Mouse (Mus musculus) ES-Bruce4 (cell line): Measurements from ENCODE around the gene Eif1ad. TPM values are rescaled to one million over a fixed set of nuclear protein-coding genes. Genes with fewer than 3 reads are reported as not detected.

Source experiments
- H3K27ac ChIP-seq: 2 replicates; pipeline ENCODE4 v1.5.1; 2012; ENCODE audit warnings: low read length, inconsistent platforms; ENCODE audit not compliant: insufficient read depth
- H3K27me3 ChIP-seq: 2 replicates; pipeline ENCODE4 v1.6.1; 2012; ENCODE audit warnings: mild to moderate bottlenecking, low read length, inconsistent platforms; ENCODE audit not compliant: control insufficient read depth, poor library complexity, insufficient read depth, severe bottlenecking
- H3K36me3 ChIP-seq: 2 replicates; pipeline ENCODE4 v1.6.1; 2012; ENCODE audit warnings: inconsistent platforms, mild to moderate bottlenecking, low read length, moderate library complexity; ENCODE audit not compliant: control insufficient read depth, poor library complexity, insufficient read depth, severe bottlenecking
- H3K4me1 ChIP-seq: one replicate; pipeline ENCODE4 v1.8.1; 2011; ENCODE audit warnings: low read length; ENCODE audit not compliant: control insufficient read depth, insufficient read depth
- H3K4me3 ChIP-seq: 2 replicates; pipeline ENCODE4 v1.5.1; 2011; ENCODE audit warnings: low read depth, mild to moderate bottlenecking, low read length
- H3K9ac ChIP-seq: 2 replicates; pipeline ENCODE4 v1.6.1; 2012; ENCODE audit warnings: low read depth, mild to moderate bottlenecking, inconsistent platforms; ENCODE audit not compliant: poor library complexity, severe bottlenecking
- H3K9me3 ChIP-seq: replicated peaks from 2 replicates; pipeline ENCODE4 v1.6.1; 2012; ENCODE audit warnings: mild to moderate bottlenecking, low read length, inconsistent platforms; ENCODE audit not compliant: control insufficient read depth, poor library complexity, insufficient read depth, severe bottlenecking
- CTCF ChIP-seq: IDR thresholded peaks from one replicate; pipeline ENCODE4 v1.8.1; 2011; ENCODE audit warnings: low read depth, low read length
- EP300 ChIP-seq: IDR thresholded peaks from 2 replicates; pipeline ENCODE4 v1.6.1; 2011; ENCODE audit warnings: low read depth, low read length; ENCODE audit not compliant: insufficient read depth
- POLR2A ChIP-seq: IDR thresholded peaks from one replicate; pipeline ENCODE4 v1.8.1; 2011; ENCODE audit warnings: low read length; ENCODE audit not compliant: insufficient read depth
- polyA plus RNA-seq: library from polyadenylated mRNA; stranded (reverse); fragments of >200 nt; gene quantifications from 2 replicates; pipeline ENCODE4 v1.2.4, GENCODE M21; 2011; ENCODE audit warnings: low read depth; ENCODE audit not compliant: missing spikeins, insufficient read depth, insufficient read length

Gene Eif1ad
- 33.1 and 36.6 TPM in 2 replicates for polyA plus RNA-seq

DNA sequence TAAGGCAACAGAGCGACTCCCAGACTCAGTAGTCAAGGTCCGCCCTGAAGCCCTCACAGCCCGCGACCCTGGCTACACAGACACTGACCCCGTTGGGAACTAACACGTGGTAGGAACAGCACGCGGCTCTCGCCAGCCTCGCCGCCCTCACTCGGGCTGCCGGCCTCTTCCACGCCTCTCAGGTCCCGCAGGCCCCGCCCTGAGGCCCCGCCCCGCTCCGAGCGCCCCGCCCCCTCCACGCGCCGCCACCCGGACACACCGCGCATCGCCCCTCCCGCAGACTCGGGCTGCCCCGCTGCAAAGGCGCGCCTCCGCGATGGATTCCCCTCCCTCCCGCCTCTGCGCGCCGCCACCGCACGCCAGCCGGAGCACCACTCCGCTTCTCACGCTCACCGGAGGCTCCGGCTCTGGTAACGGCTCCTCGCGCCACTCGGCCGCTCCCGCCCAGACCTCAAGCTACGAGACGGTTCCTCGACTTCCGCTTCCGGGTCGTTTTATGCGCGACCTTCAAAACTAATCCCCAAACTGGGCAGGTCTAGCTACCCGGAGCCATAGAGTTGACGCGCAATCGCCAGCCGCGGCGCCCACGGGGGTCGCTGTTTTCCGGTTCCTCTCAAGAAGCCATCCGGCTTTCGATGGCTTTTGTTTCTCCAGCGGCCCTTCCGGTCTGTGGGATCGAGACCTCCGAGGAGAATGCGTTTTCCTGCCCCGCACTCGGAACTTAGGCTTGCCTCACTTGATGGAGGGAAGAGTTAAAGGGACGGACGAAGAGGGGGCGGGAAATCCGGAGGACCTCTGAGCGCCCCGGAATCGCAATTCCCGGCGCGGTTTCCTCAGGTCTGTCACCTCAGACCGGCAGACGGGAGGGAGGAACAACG is at the start of gene Eif1ad:
Gene Eif1ad (plus strand): TSS at position 567 of the 878 bp plus-strand sequence.
- Histone ChIP-seq H3K27ac (peak within 1 kb of the TSS; percentile 83), H3K4me3 (peak within 1 kb of the TSS; percentile 97), H3K9me3 (no peaks in the 10 kb centered on the region), H3K9ac (peak within 1 kb of the TSS; percentile 75), H3K4me1 (peaks cover 5% of the 10 kb centered on the region), H3K27me3 (no peaks in the 10 kb centered on the region), H3K36me3 (peaks cover 31% of the 10 kb centered on the region)
- no peak for TF ChIP-seq CTCF
- TF ChIP-seq POLR2A, result peak; percentile 15
- TF ChIP-seq EP300, result no peak

DNA sequence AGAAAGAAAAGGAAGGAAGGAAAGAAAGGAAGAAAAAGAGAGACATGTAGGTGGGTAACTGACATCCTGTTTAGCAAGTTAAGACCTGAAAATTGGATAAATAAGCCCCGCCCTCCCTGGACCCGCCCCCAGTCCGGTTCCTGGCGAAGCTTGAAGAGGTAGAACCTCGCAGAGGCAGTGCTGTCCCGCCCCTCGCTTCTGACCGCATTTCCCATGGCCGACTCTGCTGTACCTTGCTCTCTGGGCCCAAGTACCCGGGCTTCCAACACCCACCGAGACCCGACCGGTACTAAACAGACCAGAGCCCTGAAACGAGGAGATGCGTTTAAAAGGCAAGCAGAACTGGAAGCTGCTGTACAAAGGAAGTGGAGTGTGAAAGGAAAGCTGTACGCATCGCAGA is 42.7 kb upstream of the Eif1ad start:
- Histone ChIP-seq H3K9me3 (peaks cover 4% of the 10 kb centered on the region), H3K36me3 (no peaks in the 10 kb centered on the region), H3K27me3 (no peaks in the 10 kb centered on the region), H3K27ac (no peak overlapping the region), H3K4me3 (no peak overlapping the region), H3K4me1 (no peaks in the 10 kb centered on the region), H3K9ac (no peak overlapping the region)
- no peak for TF ChIP-seq POLR2A
- TF ChIP-seq CTCF, result no peak
- no peak for TF ChIP-seq EP300

DNA sequence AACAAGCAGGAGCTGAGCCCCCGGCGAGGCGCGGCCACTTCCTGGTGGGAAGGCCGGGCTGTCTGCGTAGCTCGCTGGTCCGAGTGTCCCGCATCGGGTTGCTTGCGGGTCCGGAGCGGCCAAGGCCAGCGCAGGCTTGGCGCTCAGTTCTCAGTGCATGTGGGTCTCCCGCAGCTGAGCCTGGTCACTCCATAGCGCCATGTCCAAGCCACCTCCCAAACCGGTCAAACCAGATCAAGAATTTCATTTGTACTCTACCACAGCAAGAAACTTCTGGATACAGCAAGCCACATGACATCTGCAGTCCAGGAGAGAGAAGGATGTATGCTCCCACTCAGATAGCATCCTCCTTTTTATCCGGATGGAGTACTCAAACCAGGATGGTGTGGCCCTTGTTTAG is 38.6 kb upstream of the Eif1ad start:
- TF ChIP-seq POLR2A, result no peak
- no peak for TF ChIP-seq EP300
- no peak for TF ChIP-seq CTCF
- no peaks in the 10 kb centered on the region for H3K4me1 ChIP-seq
- no peaks in the 10 kb centered on the region for H3K9me3 ChIP-seq
- H3K4me3 ChIP-seq, result peak overlapping the region; percentile 12
- peak overlapping the region; percentile 23; the same call in 1 of the 2 replicates for H3K9ac ChIP-seq
- no peaks in the 10 kb centered on the region for H3K36me3 ChIP-seq
- H3K27ac ChIP-seq, result no peak overlapping the region
- no peaks in the 10 kb centered on the region for H3K27me3 ChIP-seq

DNA sequence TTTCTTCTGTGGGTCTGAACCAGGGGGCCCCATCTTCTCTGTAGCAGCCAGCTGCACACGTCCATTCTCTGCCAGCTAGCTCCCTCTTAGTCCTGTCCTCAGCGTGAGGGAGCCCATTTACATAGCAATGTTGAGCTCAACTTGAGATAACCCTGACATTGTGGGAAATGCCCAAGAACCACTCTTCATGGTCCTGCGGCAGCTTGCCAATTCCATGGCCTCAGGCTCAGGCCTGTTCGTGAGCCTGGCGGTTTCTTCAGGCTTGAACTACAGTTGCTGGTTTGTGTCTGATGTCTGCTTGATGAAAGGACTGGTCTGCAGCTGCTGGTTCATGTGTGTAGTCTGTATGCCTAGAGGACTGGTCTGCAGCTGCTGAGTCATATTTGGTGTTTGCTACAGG is 31.8 kb upstream of the Eif1ad start:
- no peaks in the 10 kb centered on the region for H3K27me3 ChIP-seq
- H3K9me3 ChIP-seq, result no peaks in the 10 kb centered on the region
- H3K4me3 ChIP-seq, result no peak overlapping the region
- H3K9ac ChIP-seq, result no peak overlapping the region
- no peak overlapping the region for H3K27ac ChIP-seq
- no peaks in the 10 kb centered on the region for H3K36me3 ChIP-seq
- TF ChIP-seq EP300, result no peak
- TF ChIP-seq POLR2A, result no peak
- TF ChIP-seq CTCF, result no peak
- no peaks in the 10 kb centered on the region for H3K4me1 ChIP-seq

DNA sequence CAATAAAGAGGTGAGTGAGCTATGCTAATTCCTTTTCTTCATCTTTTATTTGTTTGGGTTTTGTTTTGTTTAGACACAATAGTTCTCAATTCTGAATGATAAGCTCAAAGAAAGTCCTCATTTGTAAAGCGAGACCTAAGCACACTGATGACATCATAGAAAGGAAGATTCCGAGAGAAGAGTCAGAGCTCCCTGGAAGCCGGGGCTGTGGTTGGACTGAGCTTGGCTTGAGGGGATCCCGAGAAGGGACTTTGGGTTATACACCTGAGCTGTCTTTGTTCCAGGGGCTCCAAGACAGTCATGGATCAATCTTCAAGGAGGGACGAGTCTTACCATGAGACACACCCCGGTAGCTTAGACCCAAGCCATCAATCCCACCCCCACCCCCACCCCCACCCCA is 31.1 kb upstream of the Eif1ad start, which contains the start of gene Catsper1:
Gene Catsper1 (plus strand): TSS at position 301 of the 400 bp plus-strand sequence.
- H3K36me3 ChIP-seq, result no peaks in the 10 kb centered on the region
- no peak within 1 kb of the TSS for H3K9ac ChIP-seq
- no peaks in the 10 kb centered on the region for H3K9me3 ChIP-seq
- H3K27ac ChIP-seq, result no peak within 1 kb of the TSS
- H3K4me1 ChIP-seq, result no peaks in the 10 kb centered on the region
- H3K4me3 ChIP-seq, result no peak within 1 kb of the TSS
- no peaks in the 10 kb centered on the region for H3K27me3 ChIP-seq
- TF ChIP-seq CTCF (no peak), POLR2A (no peak), EP300 (no peak)

DNA sequence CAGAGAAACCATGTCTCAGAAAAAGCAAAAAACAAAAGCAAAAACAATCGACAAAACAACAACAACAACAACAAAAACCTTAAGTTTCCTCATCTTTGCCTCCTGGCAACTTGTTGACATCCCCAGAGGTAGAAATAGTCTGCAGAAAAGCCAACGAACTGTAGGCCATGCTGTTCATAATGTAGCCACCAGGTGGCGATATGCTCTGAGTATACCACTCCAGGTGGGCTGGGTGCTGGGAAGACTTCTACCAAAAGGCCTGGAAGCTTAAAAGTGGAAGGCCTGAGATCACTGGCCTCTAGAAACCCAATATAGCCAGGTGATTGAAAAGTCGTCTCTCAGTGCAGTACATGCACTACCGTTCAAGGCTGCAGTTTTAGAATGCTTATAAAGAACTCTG is 28.6 kb upstream of the Eif1ad start:
- H3K27me3 ChIP-seq, result no peaks in the 10 kb centered on the region
- H3K4me3 ChIP-seq, result no peak overlapping the region
- no peaks in the 10 kb centered on the region for H3K36me3 ChIP-seq
- H3K27ac ChIP-seq, result no peak overlapping the region
- no peaks in the 10 kb centered on the region for H3K9me3 ChIP-seq
- peak; percentile 73 for TF ChIP-seq CTCF
- no peak for TF ChIP-seq EP300
- TF ChIP-seq POLR2A, result no peak
- no peaks in the 10 kb centered on the region for H3K4me1 ChIP-seq
- no peak overlapping the region for H3K9ac ChIP-seq
